Mouse (Mus musculus) gastrocnemius, postnatal 14 days (tissue): ENCODE results near the gene Igsf8. TPM values are rescaled to one million over a fixed set of nuclear protein-coding genes. Genes with fewer than 3 reads are reported as not detected.

Experiments used
- DNase-seq: peaks from one replicate; pipeline ENCODE4 v3.0.0; 2021; ENCODE audit warnings: mixed read lengths
- intact Hi-C: fragments of 180-260 bp; cut with DNase I; formaldehyde crosslinking; loops from one replicate; pipeline ENCODE4 v1.15.1; 2025; ENCODE audit warnings: low total_unique reads
- total RNA-seq, 2 experiments: library from RNA; stranded (reverse); gene quantifications; 2 replicates each; pipeline ENCODE4 v1.2.3; 2021

Gene Igsf8
- total RNA-seq, 2 experiments from 2014 or later: 11.1 to 12.5 TPM

GRCm38 (mm10) chr1:172258314-172258713, 3.1 kb upstream of the Igsf8 start, which contains the start of gene Atp1a4:
Gene Atp1a4 (minus strand): TSS chr1:172258414.
- intact Hi-C loops: no loop called here
- no peak for DNase-seq

DNA sequence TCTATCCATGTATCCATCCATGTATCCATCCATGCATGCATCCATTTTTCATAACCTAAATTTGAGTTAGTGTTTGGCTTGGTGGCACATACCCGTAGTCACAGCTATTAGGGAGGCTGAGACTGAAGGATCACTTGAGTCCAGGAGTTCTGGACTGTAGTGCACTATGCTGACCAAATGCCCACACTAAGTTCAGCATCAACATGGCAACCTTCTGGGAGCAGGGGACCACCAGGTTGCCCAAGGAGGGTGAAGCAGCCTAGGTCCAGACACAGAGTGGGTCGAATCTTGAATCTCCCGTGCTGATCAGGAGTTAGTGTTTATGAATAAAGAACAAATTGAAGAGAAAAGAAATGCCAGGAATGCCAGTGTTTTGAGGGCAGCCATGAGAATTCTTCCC, 9.8 kb downstream of the Igsf8 start:
- no peak for DNase-seq
- intact Hi-C loops: no loop called here

- intact Hi-C loops: no loop called here
- no peak for DNase-seq
Measured at GRCm38 (mm10) chr1:172271765-172272164, 10.3 kb downstream of the Igsf8 start.

DNA sequence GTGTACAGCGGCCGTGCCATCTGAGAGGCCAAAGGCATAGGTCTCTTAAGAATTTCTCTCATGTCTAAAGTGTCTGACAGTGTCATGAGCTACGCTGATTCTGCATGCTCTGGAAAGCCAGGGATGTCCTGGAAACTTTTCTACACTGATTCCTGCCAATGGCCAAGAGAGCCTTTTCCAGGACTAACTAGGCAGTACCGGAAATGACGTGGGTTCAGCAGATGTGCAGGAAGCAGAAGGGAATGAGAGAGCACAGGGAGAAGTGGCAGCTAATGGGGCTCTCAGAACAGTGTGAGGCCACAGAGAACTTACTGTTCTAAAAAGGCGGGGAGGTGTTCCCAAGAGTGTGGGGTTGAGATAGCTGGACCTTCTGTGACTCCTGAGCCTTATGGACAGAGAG, 11.9 kb downstream of the Igsf8 start:
- peak; percentile 57 for DNase-seq
- intact Hi-C loops: no loop called here

DNA sequence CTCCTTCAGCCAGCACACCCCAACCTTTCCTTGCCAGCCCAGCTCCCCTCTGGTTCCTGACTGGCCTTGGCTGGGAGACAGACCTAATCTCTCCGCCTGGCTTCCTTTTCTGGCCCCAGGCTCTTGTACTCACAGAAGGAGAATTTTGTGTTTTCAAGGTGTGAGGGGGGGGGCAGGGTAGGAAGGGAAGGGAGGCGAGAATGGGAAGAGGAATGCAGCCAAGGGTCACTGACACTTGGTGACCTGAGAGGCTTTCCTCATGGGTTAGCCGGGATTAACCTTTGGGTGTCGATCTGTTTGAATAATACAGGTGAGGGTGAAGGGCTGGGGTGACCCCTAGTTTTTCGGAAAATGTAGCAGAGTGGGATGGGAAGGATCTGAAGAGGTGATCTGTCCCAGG, 12.7 kb downstream of the Igsf8 start:
- DNase-seq: no peak
- intact Hi-C loops: no loop called here

- intact Hi-C loops: no loop called here
- no peak for DNase-seq
Measured at GRCm38 (mm10) chr1:172274547-172274946, 13.1 kb downstream of the Igsf8 start.

DNA sequence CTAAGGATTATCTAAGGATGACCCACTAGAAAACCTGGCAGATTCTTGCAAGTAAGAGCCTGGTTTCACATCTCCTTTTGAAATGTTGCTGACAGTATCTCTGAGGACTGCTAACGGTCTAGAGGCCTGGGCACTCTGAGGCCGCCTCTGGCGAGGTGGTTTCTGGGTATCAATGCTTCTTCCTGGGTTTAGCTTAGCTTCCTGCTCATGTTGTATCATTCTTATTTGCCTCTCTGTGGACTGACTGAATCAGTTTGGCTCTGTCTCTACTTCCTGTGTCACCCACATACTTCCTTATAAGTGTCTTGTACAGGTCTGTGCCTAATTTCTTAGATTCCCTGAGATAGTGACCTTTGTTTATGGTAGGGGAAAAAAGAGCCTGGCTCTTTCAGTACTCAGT, 15.7 kb downstream of the Igsf8 start:
- intact Hi-C loops: no loop called here
- DNase-seq: no peak

DNA sequence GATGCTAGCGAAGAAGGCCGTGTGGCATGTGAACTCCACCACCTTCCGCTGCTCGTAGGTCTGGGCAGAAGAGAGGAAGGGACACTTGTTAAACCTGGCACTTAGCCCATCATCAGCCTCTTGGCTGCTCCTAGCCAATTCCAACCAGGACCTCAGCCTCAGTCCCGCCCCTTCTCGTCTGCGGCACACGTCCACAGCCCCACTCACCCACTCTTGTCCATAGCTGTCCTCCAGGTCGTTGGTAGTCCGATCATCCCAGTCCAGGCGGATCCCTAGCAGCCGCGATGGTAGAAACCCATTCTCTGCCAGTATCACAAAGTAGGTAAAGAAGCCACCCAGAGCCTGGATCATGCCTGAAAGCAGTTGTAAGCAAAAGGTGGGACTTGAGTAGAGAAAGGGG, 16.9 kb downstream of the Igsf8 start:
- no peak for DNase-seq
- intact Hi-C loops: no loop called here

DNA sequence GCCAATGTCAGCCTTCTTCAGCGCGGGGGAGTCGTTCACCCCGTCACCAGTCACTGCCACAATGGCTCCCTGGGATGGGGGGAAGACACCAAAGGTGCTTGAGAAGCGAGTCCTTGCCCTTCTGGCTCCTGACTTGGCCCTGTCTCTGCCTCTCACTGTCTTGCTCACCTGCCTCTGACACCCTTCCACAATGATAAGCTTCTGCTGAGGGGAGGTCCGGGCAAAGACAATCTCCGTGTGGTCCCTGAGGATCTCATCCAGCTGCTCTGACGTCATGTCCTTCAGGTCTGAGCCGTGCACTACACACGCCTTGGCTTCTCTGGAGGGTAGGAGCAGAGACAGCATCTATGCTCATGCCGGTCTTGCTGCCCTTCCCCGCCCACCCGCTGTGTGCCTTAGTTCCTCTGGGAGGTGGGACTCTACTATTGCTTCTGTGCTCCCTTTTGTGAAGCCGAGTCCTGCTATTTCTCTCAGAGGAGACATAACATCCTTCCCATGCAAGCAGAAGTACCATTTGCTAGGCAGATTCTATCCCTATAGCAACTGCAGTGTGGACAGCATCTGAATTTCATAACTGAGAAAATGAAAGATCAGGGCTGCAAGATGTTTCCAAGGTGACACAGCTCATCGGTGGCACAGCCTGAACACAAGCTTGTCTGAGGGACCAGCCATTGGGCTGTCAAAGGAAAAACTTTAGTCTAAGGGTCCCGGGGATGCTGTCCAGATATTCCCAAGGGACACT, 18.5 kb downstream of the Igsf8 start:
- DNase-seq: no peak
- intact Hi-C loops: no loop called here

GRCm38 (mm10) chr1:172281522-172282254, 20.2 kb downstream of the Igsf8 start:
- intact Hi-C loops: no loop called here
- no peak for DNase-seq

GRCm38 (mm10) chr1:172283073-172283472, 21.6 kb downstream of the Igsf8 start:
- DNase-seq: no peak
- intact Hi-C loops: no loop called here

DNA sequence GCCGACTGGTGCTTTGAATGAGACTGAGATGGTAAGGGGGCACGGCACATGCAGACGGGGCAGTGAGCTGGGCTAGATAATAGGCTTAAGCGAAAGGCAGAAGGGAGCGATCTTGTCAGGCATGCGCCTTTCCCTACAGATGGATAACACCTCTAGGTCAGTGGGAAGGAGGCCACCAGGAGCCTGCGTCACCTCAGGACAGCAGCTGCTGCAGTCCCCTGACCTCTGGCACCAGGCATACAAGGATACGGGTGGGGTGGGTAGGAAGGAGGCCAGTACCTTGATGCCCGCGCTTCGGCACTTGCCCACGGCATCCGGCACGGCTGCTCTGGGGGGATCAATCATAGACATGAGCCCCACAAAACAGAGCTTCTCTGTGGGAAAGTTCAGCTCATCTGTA, 22.8 kb downstream of the Igsf8 start:
- intact Hi-C loops: no loop called here

GRCm38 (mm10) chr1:172286740-172287139, 25.3 kb downstream of the Igsf8 start:
- DNase-seq: no peak

More for the DNA sequence above, 22.8 kb downstream of the Igsf8 start:
- DNase-seq: peak; percentile 61

GRCm38 (mm10) chr1:172288900-172289616, 27.6 kb downstream of the Igsf8 start:
- intact Hi-C loops: no loop called here
- no peak for DNase-seq

More at GRCm38 (mm10) chr1:172286740-172287139, 25.3 kb downstream of the Igsf8 start:
- intact Hi-C loops: no loop called here

- intact Hi-C loops: no loop called here
- DNase-seq: no peak
Measured at GRCm38 (mm10) chr1:172289617-172289946, 28.1 kb downstream of the Igsf8 start.

DNA sequence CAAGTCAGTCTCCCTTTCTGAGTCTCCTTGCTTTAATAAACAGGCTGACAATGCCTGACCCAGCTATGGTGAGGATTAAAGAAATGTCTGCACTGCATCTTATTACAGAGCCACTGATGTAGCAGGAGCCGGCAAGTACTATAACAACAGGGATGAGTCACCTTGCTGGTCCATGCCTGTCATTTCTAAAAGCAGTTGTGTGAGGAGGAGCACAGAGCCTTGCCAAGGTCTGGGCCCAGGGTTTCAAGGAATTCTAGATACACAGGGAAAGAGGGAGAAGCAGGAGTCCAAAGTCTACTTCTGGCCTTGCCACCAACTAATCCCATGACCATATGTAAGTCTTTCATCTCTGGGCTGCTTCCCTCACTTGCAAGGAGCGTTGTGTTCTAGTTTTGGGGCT, 31.4 kb downstream of the Igsf8 start:
- DNase-seq: no peak
- intact Hi-C loops: no loop called here

- intact Hi-C loops: no loop called here
- no peak for DNase-seq
Measured at GRCm38 (mm10) chr1:172293449-172293848, 32.0 kb downstream of the Igsf8 start.

- intact Hi-C loops: no loop called here
- DNase-seq: no peak
Measured at GRCm38 (mm10) chr1:172295751-172296197, 34.3 kb downstream of the Igsf8 start.

GRCm38 (mm10) chr1:172296816-172297510, 35.5 kb downstream of the Igsf8 start:
- intact Hi-C loops: no loop called here
- peak; percentile 68 for DNase-seq
